Mouse (Mus musculus): ENCODE measurements at regions not wholly inside any gene's neighbourhood (a gene's known extent, or its start where the extent isn't known, plus 50 kb on each side); places are given as distances from the start of the nearest gene placed in this dataset.

GRCm38 (mm10) chr10:112613751-112614150 lies 315.1 kb downstream of the Atxn7l3b start:
- TF ChIP-seq POLR2A (IDR thresholded peaks at IDR 0.05; ENCODE audit: borderline replicate concordance, extremely low read depth, insufficient read depth, insufficient read length, poor library complexity, severe bottlenecking): no peak
- TF ChIP-seq CTCF (IDR thresholded peaks at IDR 0.05; ENCODE audit: borderline replicate concordance, extremely low read depth, insufficient read depth, insufficient read length): no peak
